Mouse (Mus musculus): ENCODE data around the gene Edaradd. TPM values are rescaled to one million over a fixed set of nuclear protein-coding genes. Genes with fewer than 3 reads are reported as not detected.

Gene Edaradd
- total RNA-seq, 1 experiment from 2014 or later = 0.18 TPM

GRCm38 (mm10) chr13:12460881-12461729 is 59.1 kb downstream of the Edaradd start:
- peak; percentile 97 for DNase-seq

GRCm38 (mm10) chr13:12460443-12460842 is 59.8 kb downstream of the Edaradd start:
- DNase-seq = peak; percentile 67

GRCm38 (mm10) chr13:12456711-12457110 is 63.5 kb downstream of the Edaradd start:
- no peak for DNase-seq

- DNase-seq = no peak
Observed at GRCm38 (mm10) chr13:12454686-12455390, 65.4 kb downstream of the Edaradd start.

GRCm38 (mm10) chr13:12453150-12453549 is 67.1 kb downstream of the Edaradd start:
- no peak for DNase-seq

GRCm38 (mm10) chr13:12442008-12442587 is 78.1 kb downstream of the Edaradd start:
- no peak for DNase-seq

GRCm38 (mm10) chr13:12440813-12441212 is 79.4 kb downstream of the Edaradd start:
- DNase-seq = no peak

GRCm38 (mm10) chr13:12439586-12439985 is 80.7 kb downstream of the Edaradd start:
- no peak for DNase-seq

- no peak for DNase-seq
Observed at GRCm38 (mm10) chr13:12433843-12434242, 86.4 kb downstream of the Edaradd start.

GRCm38 (mm10) chr13:12428556-12428955 is 91.7 kb downstream of the Edaradd start:
- DNase-seq = no peak

Other genes starting within 250 kb of the Edaradd start
- 0.24 TPM in 1 of 2 replicates, not detected in the other for gene Actn2, start 179.7 kb downstream of the Edaradd start, total RNA-seq (2021)
- gene Heatr1, start 125.4 kb downstream of the Edaradd start, total RNA-seq (2021) = 30.5 and 40.0 TPM in 2 replicates
- 72.0 and 104 TPM in 2 replicates for gene Lgals8, start 55.5 kb downstream of the Edaradd start, total RNA-seq (2021)
- gene Ero1lb, start 45.4 kb upstream of the Edaradd start, total RNA-seq (2021) = 16.1 and 22.9 TPM in 2 replicates